Mouse (Mus musculus) urinary bladder, adult 2 months (tissue): ENCODE data around the gene Secisbp2. TPM values are rescaled to one million over a fixed set of nuclear protein-coding genes. Genes with fewer than 3 reads are reported as not detected.

Experiments
- DNase-seq: peaks from one replicate; pipeline ENCODE4 v3.0.0; 2022; ENCODE audit warnings: low spot score
- polyA plus RNA-seq: library from polyadenylated mRNA; depleted of rRNA; stranded (reverse); fragments of >200 nt; gene quantifications from 2 replicates; pipeline ENCODE4 v1.2.3, GENCODE M21; 2012; rRNA removed

Secisbp2 gene
- polyA plus RNA-seq, 1 experiment: 26.0 TPM

GRCm38 (mm10) chr13:51732097-51732664 is 80.7 kb downstream of the Secisbp2 start:
- DNase-seq: no peak

Other genes starting within 250 kb of the Secisbp2 start
- gene S1pr3, start 243.1 kb upstream of the Secisbp2 start, polyA plus RNA-seq: 3.4 and 5.1 TPM in 2 replicates
- 0.21 and 0.31 TPM in 2 replicates for gene Shc3, start 82.3 kb upstream of the Secisbp2 start, polyA plus RNA-seq
- gene Cks2, start 6.5 kb upstream of the Secisbp2 start, polyA plus RNA-seq: 12.4 and 18.6 TPM in 2 replicates
- gene Sema4d, start 142.1 kb downstream of the Secisbp2 start, polyA plus RNA-seq: 6.1 and 8.1 TPM in 2 replicates
- 68.6 and 122 TPM in 2 replicates for gene Gadd45g, start 195.0 kb downstream of the Secisbp2 start, polyA plus RNA-seq